Mouse (Mus musculus) left cerebral cortex, adult 8-10 months (tissue): ENCODE results near the gene Myl4. TPM values are rescaled to one million over a fixed set of nuclear protein-coding genes. Genes with fewer than 3 reads are reported as not detected.
A peak's percentile ranks its signal among the peaks of the same experiment; 100 is the strongest.
"Not testable (repeated sequence)": the region's sequence is repeated elsewhere in the genome, so short reads cannot be mapped to it uniquely, and the experiment has no call there.

Source experiments
- DNase-seq, 2 experiments: peaks; one replicate each; pipeline ENCODE4 v3.0.0; 2022; ENCODE audit warnings: low spot score in 2 of 2
- total RNA-seq, 4 experiments: library from RNA; stranded (reverse); gene quantifications; 2 replicates each; pipeline ENCODE4 v1.2.4; 2022

Gene Myl4
- total RNA-seq, 4 experiments from 2014 or later, result 16.9 to 21.9 (median 18.7) TPM

DNA sequence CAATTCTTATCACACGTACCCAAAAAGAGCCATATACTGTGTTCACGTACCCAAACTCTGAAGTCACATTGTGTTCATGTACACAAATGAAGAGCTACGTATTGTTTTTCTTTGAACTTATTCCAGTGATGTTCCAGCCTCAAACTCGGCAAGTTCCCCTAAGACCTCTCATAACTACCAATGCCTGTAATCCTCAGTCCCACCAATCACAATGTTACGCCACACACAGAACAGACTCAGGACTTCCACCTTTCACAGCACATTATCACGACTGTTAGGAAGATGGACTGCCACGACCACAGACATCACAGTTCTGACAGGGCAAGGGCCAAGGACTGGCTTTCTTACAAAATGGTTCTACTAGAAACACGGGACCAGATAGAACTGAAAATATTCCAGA lies 20.1 kb downstream of the Myl4 start:
- not testable (repeated sequence) for DNase-seq

DNA sequence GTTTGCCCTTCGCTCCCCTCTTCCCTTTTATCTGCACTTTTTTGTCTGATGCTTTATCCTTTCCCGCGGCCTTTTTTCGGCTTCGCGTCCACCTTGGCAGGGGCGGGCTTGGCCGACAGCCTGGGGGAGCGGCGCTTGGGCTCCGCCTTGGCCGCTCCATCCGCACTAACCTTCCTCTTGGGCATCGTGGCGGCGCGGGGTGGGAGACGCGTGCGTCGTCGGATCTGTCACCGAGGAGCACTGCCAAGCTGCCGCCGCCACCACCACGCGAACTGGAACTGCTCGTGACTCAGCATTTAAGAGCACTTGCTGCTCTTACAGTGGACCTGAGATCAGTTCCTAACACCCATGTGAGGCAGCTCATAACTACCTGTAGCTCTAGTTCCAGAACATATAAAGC lies 20.9 kb downstream of the Myl4 start:
- DNase-seq, result peak in 1 of 2 experiments; percentile 50

GRCm38 (mm10) chr11:104572091-104572490 lies 21.6 kb downstream of the Myl4 start:
- no peak for DNase-seq

GRCm38 (mm10) chr11:104572566-104572965 lies 22.1 kb downstream of the Myl4 start:
- no peak for DNase-seq

DNA sequence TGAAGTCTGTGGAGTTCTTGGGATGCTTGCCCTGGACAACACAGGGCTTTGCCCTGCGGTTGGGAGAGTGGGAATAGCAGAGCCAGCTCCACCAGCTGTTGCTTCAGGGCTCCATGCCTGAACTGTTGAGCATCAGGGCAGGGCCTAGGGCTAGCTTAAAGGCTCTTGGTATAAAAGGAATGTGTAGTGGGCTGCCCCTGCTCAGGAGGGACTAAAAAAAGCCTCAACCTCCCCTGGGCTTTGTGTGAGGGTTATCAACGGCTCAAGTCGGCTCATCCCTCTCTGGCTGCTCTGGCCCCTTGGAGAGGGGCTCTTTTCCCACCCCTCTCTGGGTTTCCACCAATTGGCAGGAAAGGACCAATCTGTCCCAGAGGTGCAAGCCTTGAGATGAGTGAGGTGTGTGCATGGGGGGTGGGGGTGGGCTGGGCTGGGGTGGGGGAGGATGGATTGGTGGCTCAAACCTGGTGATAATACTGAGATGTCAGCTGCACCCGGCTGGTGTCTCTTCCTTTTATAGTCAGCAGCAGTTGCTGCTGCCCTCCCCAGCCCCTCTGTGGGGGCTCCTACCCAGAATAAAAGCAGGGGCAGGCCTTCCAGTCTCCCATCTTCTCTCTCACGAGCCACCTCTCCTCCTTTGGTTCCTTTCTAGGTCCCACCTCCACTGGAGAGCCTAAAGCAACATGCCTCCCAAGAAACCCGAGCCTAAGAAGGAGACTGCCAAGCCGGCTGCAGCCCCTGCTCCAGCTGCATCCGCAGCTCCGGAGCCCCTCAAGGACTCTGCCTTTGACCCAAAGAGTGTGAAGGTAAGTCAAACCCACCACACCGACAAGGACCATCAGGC lies 26.5 kb downstream of the Myl4 start:
- DNase-seq, result no peak

DNA sequence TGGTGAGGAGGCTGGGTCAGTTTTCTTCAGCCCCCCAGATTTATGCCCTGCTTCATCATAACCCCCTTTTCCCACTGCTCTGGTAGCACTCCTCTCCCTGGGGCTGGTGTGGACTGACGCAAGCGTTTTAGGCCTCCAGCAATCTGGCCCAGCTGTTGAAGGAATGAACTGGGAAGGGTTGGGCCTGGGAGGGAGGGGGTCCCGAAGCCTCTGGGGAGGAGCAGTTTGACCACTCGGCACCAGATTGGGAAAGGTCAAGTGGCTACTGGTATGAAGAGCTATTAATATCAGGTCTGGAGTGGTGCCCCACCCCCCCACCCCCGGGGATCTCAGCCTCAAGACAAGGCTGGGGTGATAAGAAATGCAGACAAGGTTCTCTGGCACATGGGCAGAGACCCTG lies 27.6 kb downstream of the Myl4 start:
- DNase-seq, result no peak

DNA sequence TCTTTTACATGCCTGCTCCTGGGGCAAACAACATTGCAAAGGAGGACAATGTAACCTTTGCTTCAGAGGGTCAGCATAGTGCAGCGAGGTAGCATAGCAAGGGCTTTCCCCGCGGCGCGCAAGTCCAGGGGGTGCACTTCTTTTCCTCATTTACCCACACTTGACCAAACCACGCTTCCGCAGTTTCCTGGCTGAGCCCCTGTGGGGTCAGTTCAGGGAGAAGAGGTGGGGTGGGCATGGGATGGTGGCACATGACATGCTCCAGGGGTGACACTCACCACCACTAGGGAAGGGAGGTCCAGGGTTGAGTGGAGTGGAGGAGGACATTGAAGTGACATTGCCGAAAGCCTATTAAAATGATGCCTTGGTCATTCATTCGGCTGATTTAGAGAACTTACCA lies 28.6 kb downstream of the Myl4 start:
- no peak for DNase-seq

DNA sequence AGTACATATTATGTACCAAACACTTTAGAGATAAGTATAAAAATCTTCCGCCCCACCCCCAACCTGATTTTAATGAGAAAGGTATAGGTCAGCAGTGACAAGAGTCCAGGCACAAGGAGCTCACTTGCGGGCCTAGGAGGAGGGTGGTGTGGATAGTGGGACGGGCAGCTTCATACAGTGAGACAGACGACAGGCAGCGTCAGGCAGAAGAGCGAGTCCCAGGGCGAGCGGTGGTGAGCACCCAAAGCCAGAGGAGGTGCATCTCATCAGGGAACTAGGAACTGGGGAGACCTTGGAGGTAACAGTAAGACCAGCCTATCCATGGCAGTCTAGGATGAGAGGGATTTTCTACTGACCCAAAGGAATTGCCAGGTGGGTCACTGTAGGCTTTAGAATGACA lies 29.1 kb downstream of the Myl4 start:
- no peak for DNase-seq

GRCm38 (mm10) chr11:104580091-104580490 lies 29.6 kb downstream of the Myl4 start:
- no peak for DNase-seq

GRCm38 (mm10) chr11:104580606-104581005 lies 30.1 kb downstream of the Myl4 start:
- DNase-seq, result no peak

DNA sequence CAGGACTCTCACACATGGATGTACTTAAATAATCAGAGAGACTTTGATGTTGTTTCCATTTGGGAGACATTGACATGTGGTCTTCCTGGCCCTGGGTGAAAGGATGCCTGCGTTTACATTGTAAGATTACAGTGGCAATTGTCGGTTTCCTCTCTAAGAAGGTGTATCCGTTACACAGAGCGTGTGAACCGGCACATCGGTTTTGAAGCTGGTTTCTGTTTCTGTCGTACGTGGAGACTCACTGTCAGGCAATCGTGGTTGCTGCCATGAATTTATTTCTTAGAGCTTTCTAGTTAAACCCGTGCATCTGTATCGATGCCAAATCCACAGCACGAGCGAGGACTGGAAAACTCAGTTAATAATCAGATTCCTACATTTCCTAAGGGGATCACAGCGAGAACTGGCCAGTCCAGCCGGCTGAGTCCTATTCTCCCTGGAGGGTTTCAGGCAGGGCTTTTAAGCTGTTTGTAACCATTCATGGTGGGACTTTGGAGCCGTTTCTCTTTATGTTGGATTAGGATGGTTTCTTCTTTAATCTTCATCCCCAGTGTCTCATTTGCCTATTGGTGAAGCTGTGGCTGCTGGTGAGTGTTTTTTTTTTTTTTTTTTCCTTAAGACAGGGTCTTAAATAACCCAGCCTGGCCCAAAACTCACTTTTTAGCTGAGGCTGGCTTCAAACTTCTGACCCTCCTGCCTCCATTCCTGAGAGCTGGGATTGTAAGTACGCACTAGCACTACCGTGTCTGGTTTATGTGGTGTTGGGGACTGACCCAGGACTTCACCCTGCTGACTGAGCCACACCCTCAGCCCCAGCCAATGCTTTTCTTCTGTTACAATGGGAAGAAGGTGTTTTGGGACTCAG lies 31.2 kb downstream of the Myl4 start:
- no peak for DNase-seq

DNA sequence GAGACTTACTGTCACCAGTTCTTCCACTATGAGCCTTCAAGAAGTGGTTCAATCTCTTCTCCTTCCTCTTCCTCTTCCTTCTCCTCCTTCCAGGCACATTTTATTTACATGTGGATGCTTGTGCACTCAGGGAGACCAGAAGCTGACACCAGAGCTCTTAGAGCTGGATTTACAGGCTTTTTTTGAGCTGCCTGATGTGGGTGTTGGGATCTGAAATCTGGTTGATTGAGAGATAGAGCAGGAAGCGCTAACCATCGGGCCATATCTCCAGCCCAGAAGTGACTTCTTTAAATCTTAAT lies 31.8 kb downstream of the Myl4 start:
- DNase-seq, result no peak

GRCm38 (mm10) chr11:104582630-104583364 lies 32.3 kb downstream of the Myl4 start:
- DNase-seq, result no peak

DNA sequence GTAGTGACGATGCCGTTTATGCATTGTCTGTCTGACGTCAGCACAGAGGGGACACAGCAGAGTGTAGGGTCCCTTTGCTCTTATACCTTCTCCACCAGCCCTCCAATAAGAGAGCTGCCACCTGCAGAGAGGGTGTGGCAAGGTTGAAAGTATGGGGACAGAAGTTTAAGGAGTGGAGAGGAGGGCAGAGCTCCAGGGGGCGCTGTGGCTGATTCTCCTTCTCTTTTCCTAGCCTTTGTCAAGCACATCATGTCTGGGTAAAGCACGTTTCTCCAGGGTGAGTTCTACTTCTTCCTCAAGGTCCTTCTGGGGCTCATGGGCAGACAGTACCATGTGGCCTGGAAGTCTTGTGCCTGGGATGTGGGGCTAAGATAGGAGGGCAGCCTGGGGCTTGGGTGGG lies 35.0 kb downstream of the Myl4 start:
- no peak for DNase-seq

DNA sequence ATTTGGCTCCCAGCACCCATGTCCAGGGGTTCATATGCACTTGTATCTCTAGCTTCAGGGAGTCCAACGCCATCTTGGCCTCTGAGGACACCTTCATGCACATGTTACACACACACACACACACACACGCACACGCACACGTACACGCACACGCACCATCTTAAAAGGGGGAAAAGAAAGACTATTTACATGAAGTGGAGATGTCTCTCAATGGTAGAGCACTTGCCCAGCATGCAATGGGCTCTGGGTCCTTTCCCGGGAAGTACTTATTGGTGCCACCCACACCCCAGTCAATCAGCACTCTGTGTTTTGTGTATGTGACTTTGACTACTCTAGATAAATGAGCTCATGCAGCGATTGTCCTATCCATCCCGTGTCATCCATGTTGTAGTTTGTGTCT lies 37.4 kb downstream of the Myl4 start:
- no peak for DNase-seq

DNA sequence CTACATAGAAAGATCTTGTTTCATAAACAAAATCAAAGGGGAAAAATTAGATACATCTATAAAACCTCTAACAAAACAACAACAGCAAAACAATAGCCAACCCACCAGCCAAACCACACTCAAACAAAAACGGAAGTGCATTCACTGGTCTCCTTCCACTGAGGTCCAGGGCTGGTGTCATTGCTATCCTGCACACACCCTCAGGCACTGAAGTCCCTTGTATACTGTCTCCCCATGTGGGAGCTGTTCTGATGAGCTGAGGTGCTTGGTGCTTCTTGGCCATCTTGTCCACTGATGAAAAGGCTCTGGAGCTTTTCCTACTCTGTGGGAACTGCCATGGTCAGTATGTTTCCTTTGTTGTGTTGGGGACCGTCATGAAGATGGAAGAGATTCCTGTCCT lies 38.0 kb downstream of the Myl4 start:
- DNase-seq, result no peak

- DNase-seq, result no peak
Observed at GRCm38 (mm10) chr11:104589570-104589969, 39.1 kb downstream of the Myl4 start.

GRCm38 (mm10) chr11:104590148-104590547 lies 39.7 kb downstream of the Myl4 start:
- peak; percentile 66 to 73 for DNase-seq

DNA sequence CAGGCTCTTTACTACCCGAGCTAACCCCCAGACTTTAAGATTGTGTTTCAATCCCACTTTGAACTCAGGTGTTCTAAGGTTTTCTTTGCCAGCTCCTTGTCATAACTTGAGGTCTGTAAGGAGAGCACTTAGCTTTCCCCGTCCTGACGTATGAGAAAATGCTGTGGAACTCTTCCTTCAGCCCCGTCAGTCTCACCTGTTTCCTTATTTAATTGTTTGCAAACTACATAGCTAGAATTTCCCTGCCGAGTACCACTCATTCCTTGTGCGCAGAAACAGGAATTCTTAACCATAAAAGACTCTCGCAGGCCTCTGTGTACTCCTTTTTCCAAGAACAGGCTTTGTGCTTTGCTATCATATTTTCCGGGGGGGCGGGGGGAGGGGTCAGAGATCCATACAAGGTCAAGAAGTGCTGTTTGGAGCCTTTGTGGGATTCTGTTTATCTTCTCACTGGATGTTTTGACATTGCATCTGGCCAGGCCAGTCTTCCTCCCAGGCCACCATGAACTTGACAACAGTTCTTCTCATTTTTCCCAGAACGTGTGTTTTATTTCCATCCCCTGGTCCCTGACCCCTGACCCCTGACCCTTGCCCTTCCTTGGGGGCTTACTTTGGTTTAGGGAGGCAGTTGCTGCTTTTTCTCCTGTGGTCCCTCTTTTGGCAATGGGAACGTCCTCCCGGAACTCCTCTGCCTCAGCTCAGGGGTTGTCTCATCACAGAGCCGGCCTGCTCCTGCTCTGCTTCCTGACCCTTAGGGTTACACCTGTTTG lies 41.8 kb downstream of the Myl4 start:
- no peak for DNase-seq

- DNase-seq, result no peak
Observed at GRCm38 (mm10) chr11:104596365-104596764, 45.9 kb downstream of the Myl4 start.

- DNase-seq, result no peak
Observed at GRCm38 (mm10) chr11:104599265-104599945, 48.9 kb downstream of the Myl4 start.
